Mouse (Mus musculus) gastrocnemius, postnatal 10 days (tissue): ENCODE measurements around the gene Pnpla8. TPM values are rescaled to one million over a fixed set of nuclear protein-coding genes. Genes with fewer than 3 reads are reported as not detected.
"Not testable (repeated sequence)": the region's sequence is repeated elsewhere in the genome, so short reads cannot be mapped to it uniquely, and the experiment has no call there.

Experiments
- DNase-seq: peaks from one replicate; pipeline ENCODE4 v3.0.0; 2021; ENCODE audit warnings: mixed read lengths
- total RNA-seq, 2 experiments: library from RNA; stranded (reverse); gene quantifications; 2 replicates each; pipeline ENCODE4 v1.2.3; 2021

The Pnpla8 gene
- total RNA-seq, 2 experiments from 2014 or later: 58.3 to 68.8 TPM

DNA sequence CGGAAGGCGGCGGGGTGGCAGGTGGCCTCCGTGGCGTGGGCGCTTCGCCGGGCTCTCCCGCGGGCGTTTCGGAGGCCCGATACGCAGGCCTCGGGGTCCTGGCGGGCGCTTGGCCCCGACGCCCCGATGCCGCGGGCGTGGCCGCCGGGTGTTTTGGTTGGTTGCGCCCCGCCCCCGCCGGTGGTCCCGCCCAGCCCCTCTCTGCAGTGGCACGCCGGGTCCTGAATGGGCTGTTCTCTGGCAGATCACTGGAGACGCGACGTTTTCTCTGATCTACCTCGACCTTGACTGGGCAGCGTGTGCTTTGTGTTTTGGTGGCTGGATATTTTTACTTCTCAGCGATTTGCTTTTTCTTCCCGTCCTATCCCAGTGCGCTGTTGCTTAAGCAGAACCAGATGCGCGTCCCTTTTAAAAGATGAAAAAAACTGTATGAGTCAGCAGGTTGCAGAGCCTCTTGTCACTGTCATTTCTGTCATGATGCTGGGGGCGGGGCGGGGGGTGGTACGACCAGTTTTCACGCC lies 48.2 kb downstream of the Pnpla8 start:
- peak; percentile 82 for DNase-seq

DNA sequence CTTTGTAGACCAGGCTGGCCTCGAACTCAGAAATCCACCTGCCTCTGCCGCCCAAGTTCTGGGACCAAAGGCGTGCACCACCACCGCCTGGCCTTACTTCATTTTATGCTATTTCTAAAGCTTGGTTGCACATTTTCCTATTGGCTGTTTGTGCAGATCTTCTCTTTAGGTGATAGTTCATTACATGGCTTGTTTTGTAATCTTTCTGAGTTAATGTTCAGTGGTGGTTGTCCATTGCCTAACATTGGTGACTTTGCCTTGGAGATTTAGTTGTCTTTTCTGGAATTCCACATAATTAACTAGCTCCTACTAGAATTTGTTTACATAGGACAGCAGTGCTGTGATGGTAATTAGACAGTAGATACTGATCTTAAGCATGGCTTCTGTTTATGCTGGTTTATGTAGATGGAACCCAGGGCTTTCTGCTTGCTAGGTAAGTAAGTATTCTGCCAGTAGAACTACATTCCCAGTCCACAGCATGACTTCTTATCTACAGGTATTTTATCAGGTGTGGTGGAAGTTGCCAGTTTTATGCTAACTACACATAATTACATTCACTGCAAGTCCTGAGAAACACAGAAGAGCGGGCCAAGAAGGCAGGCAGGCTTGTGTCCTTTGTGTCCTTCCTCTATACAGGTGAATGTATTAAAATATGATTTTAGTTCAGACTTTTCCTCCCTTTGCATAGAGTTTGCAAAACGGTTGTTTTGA lies 53.1 kb downstream of the Pnpla8 start:
- DNase-seq: no peak

- DNase-seq: not testable (repeated sequence)
Observed at GRCm38 (mm10) chr12:44280147-44280546, 59.0 kb downstream of the Pnpla8 start.

DNA sequence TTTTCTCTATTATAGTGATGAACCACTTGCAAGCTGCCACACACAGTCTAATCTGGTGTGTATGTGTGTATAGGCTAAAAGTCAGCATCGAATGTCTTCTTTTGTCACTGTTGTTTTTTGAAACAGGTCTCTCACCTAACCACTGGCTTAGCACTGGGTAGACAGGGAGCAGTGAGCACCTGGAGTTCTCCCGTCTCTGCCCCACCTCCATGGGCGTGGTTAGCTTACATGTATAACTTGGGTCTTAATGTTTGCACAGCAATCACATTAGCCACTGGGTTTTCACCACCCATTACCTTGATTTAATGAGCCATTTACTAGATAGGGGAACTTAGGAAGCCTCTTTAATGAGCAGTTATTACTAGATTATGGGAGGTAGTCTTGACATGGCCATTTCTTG lies 60.4 kb downstream of the Pnpla8 start:
- no peak for DNase-seq

DNA sequence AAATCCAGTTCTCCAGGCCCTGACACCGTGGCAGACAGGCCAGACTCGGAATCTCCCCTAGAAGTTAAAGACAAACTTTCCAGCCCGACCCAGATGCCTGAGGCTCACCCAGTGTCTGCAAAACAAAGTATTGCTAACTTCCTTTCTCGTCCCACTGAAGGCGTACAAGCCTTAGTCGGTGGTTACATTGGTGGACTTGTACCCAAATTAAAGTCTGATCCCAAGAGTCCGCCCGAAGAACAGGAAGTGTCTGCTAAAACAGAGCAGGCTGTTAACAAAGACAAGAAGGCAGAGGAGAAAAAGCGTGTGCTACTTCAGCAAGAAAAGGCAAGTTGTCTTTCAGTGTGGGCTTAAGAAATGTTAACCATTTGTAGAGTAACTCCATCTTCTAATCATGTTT lies 62.2 kb downstream of the Pnpla8 start:
- no peak for DNase-seq

DNA sequence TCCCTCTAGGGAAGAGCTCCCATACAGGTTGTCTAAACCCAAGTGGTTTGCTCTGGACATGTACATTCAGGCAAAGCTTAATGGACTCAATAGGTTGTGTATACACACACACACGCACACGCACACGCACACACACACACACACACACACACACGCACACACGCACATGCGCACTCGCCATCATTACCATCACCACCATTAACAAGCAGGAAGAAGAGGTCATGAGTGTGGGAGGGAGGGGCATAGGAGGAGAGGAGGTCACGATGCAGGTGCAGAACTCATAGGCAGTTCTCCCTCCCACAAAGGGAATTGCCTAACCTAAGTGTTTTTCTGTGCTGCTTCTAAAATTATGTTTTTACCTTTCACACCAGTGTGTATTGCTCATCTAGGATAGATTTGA lies 65.8 kb downstream of the Pnpla8 start:
- no peak for DNase-seq

DNA sequence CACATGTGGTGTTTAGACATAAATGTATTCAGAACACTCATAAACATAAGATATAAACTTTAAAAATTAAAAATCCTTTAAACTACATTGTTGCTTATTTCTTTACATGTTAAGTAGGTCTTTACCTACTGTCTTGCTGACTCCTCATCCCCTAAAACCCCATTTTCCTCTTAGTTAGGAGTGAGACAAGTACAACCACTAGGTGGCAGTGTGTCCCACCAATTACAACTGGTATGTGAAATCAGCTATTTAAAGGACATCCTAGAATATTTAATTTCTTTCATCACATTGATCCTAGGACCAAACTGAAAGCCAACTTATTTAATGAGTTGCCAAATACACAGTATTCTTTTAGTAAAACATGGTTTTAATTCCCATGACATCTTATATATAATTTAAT lies 71.1 kb downstream of the Pnpla8 start:
- DNase-seq: peak; percentile 61

GRCm38 (mm10) chr12:44300793-44301192 lies 79.6 kb downstream of the Pnpla8 start:
- DNase-seq: no peak

GRCm38 (mm10) chr12:44304012-44304411 lies 82.8 kb downstream of the Pnpla8 start:
- no peak for DNase-seq

- no peak for DNase-seq
Observed at GRCm38 (mm10) chr12:44304869-44305268, 83.7 kb downstream of the Pnpla8 start.

GRCm38 (mm10) chr12:44308221-44308620 lies 87.1 kb downstream of the Pnpla8 start:
- DNase-seq: no peak

DNA sequence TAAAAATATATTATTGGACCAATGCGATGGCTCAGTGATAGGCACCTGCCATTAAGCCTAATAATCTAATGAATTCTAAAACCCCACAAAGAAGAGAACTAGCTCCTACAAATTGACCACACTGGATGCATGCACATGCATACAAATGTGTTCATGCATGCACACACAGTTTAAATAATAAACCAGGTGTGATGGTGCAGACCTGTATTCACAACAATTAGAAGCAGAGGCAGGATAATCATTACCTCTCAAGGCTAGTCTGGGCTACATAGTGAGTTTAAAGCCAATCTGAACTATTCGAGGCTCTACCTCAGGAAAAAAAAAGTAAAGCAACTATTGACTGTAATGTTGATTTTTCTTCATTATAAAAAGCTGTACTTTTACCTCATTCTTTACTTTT lies 94.0 kb downstream of the Pnpla8 start:
- DNase-seq: no peak

- DNase-seq: no peak
Observed at GRCm38 (mm10) chr12:44325091-44325490, 103.9 kb downstream of the Pnpla8 start.

DNA sequence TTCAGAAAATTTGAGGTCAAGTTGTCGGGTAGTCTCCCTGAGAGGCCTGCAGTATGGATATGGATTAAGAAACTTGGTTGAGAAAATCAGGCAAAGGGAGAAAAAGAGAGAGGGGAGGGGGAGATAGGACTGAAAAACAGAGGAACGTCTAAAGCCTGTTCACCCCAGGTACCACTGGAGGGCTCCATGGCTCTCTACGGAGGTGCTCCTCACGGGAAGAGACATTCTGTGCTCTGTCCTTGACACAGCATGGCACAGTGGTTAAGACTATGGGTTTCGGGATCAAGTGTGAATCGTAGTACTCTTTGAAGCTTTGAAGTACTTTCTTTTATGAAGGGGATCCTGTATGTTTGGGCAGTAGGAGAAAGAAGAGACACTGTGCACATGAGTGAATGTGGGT lies 106.3 kb downstream of the Pnpla8 start:
- no peak for DNase-seq

GRCm38 (mm10) chr12:44328381-44329315 lies 107.5 kb downstream of the Pnpla8 start, which contains the start of gene Nrcam:
Gene Nrcam, plus strand, starts transcription at chr12:44328885.
- DNase-seq: peak; percentile 51

GRCm38 (mm10) chr12:44329316-44330215 lies 108.4 kb downstream of the Pnpla8 start:
- DNase-seq: peak; percentile 19

- DNase-seq: no peak
Observed at GRCm38 (mm10) chr12:44330216-44330719, 109.1 kb downstream of the Pnpla8 start.

DNA sequence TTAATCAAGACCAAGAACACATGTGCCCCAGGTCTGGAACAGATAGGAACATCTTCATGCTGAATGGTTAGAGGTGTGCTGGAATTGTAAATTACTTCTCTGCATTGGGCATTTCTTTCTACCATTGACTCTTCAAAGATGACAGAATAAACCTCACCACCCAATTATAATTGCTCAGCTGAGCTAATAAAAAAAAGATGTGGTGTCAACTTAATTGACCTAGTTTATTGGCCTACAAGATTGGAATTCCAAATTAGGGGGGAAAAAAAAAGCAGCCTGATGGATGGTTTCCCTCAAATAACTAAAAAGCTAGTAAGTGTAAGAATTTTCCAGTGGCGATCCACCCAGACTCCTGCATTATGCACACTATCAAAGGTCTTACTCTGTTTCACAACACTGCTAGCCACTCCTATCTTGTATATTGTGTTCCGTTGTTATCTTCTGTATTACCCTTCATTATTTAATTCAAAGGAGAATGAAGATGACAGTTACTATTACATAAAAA lies 116.0 kb downstream of the Pnpla8 start:
- no peak for DNase-seq

DNA sequence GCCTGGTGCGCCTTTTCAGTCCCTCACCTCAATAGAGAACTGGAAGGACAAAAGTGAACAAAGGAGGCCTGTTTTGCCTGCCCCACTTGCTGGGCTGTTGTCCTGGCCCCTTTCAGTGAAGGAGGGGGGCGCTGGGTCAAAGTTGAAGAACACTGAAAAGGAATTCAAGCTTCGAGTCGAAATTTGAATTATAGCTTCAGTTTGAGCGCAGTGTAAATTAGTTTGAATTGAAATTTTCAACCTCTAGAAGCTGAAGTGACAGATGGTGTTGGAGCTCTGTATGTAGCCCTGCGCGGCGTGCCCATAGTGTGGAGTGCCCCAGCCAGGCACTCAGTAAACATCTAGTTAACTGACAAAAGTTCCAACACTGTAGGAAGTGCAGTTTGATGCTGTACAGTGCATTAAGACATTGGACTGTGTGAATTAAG lies 117.0 kb downstream of the Pnpla8 start:
- DNase-seq: no peak

GRCm38 (mm10) chr12:44344075-44344474 lies 122.9 kb downstream of the Pnpla8 start:
- no peak for DNase-seq

GRCm38 (mm10) chr12:44345251-44345650 lies 124.1 kb downstream of the Pnpla8 start:
- no peak for DNase-seq

GRCm38 (mm10) chr12:44346143-44346542 lies 125.0 kb downstream of the Pnpla8 start:
- DNase-seq: no peak
